Mouse (Mus musculus): ENCODE results near the gene Thap11. TPM values are rescaled to one million over a fixed set of nuclear protein-coding genes. Genes with fewer than 3 reads are reported as not detected.
A peak's percentile ranks its signal among the peaks of the same experiment; 100 is the strongest.

Gene Thap11
- polyA plus RNA-seq, 1 experiment = 75.3 TPM

DNA sequence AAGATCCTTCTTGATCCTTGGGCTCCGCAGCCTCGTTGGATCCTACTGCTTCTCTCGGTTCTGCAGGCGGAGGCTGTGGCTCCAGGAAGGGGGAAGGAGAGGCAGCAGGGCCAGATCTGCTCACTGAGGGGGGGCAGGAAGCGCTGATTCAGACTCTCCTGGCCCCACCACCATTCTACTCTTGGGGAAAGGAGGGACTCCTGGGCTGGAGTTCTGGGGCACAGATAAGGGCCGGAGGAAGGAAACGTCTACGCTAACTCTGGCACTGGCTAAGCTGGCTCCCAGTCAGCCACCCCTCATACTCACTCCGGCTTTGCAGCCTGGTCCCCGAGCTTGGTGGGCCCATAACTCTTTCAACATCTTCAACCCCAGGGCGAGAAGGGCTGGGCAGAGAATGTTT lies 8.3 kb upstream of the Thap11 start:
- H3K4me3 ChIP-seq (ENCODE audit: control insufficient read depth, insufficient read depth, low read length) = no peak overlapping the region
- no peak for TF ChIP-seq CTCF (IDR thresholded peaks at IDR 0.05; ENCODE audit: borderline replicate concordance, control insufficient read depth, extremely low read depth, insufficient read depth, low read length, poor library complexity)
- no peak for TF ChIP-seq POLR2A (IDR thresholded peaks at IDR 0.05; ENCODE audit: control insufficient read depth, extremely low read depth, insufficient read depth, low read length, poor library complexity)
- H3K36me3 ChIP-seq (ENCODE audit: control insufficient read depth, insufficient read depth, low read length) = peaks cover 35% of the 10 kb centered on the region
- no peak for DNase-seq
- WGBS = 95% methylated on average over 11 of the region's 11 CpGs
- H3K27ac ChIP-seq (ENCODE audit: control insufficient read depth, insufficient read depth, low read length) = no peak overlapping the region
- no peaks in the 10 kb centered on the region for H3K27me3 ChIP-seq (ENCODE audit: control insufficient read depth, insufficient read depth, low read length)
- H3K4me1 ChIP-seq (replicated peaks; ENCODE audit: control insufficient read depth, insufficient read depth, low read length) = peaks cover 7% of the 10 kb centered on the region

GRCm38 (mm10) chr8:105850014-105850413 lies 4.9 kb upstream of the Thap11 start:
- Histone ChIP-seq H3K4me3 (ENCODE audit: control insufficient read depth, insufficient read depth, low read length) (no peak overlapping the region), H3K4me1 (replicated peaks; ENCODE audit: control insufficient read depth, insufficient read depth, low read length) (peaks cover 7% of the 10 kb centered on the region), H3K36me3 (ENCODE audit: control insufficient read depth, insufficient read depth, low read length) (peaks cover 22% of the 10 kb centered on the region), H3K27ac (ENCODE audit: control insufficient read depth, insufficient read depth, low read length) (no peak overlapping the region), H3K27me3 (ENCODE audit: control insufficient read depth, insufficient read depth, low read length) (no peaks in the 10 kb centered on the region)
- WGBS = 93% methylated on average over 4 of the region's 4 CpGs
- DNase-seq = no peak
- TF ChIP-seq CTCF (IDR thresholded peaks at IDR 0.05; ENCODE audit: borderline replicate concordance, control insufficient read depth, extremely low read depth, insufficient read depth, low read length, poor library complexity) = no peak
- TF ChIP-seq POLR2A (IDR thresholded peaks at IDR 0.05; ENCODE audit: control insufficient read depth, extremely low read depth, insufficient read depth, low read length, poor library complexity) = no peak

- WGBS = 89% methylated on average over 7 of the region's 7 CpGs
- TF ChIP-seq POLR2A (IDR thresholded peaks at IDR 0.05; ENCODE audit: control insufficient read depth, extremely low read depth, insufficient read depth, low read length, poor library complexity) = no peak
- no peak for TF ChIP-seq CTCF (IDR thresholded peaks at IDR 0.05; ENCODE audit: borderline replicate concordance, control insufficient read depth, extremely low read depth, insufficient read depth, low read length, poor library complexity)
- H3K27me3 ChIP-seq (ENCODE audit: control insufficient read depth, insufficient read depth, low read length) = no peaks in the 10 kb centered on the region
- H3K4me3 ChIP-seq (ENCODE audit: control insufficient read depth, insufficient read depth, low read length) = no peak overlapping the region
- peaks cover 18% of the 10 kb centered on the region for H3K36me3 ChIP-seq (ENCODE audit: control insufficient read depth, insufficient read depth, low read length)
- H3K27ac ChIP-seq (ENCODE audit: control insufficient read depth, insufficient read depth, low read length) = no peak overlapping the region
- H3K4me1 ChIP-seq (replicated peaks; ENCODE audit: control insufficient read depth, insufficient read depth, low read length) = peaks cover 7% of the 10 kb centered on the region
- DNase-seq = no peak
Measured at GRCm38 (mm10) chr8:105850611-105851010, 4.3 kb upstream of the Thap11 start.

DNA sequence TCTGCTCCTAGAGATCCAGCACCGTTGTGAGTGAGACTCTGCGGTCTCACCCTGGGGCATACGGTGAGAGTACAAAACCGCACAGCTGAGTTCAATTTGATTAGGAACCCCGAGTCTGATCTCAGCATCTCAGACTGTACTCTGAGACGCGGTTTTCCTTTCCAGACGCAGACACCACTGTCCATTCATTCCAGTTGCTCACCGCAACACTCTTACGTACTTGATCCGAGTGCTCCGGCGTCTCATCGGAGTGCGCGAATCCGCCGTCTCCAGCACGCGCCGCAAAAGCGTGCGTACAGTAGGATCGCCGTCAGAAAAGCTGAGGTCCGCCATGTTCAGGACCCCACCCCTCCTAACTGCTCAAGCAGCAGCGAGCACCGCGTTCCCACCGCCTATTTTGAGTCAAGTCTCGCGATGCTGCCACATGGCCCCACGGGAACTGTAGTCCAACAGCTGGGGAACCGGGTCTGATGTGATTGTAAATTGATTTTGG lies 3.2 kb upstream of the Thap11 start:
- TF ChIP-seq CTCF (IDR thresholded peaks at IDR 0.05; ENCODE audit: borderline replicate concordance, control insufficient read depth, extremely low read depth, insufficient read depth, low read length, poor library complexity) = no peak
- peak; percentile 94 for TF ChIP-seq POLR2A (IDR thresholded peaks at IDR 0.05; ENCODE audit: control insufficient read depth, extremely low read depth, insufficient read depth, low read length, poor library complexity)
- WGBS = under 1% methylated on average over 34 of the region's 34 CpGs
- Histone ChIP-seq H3K36me3 (ENCODE audit: control insufficient read depth, insufficient read depth, low read length) (peaks cover 11% of the 10 kb centered on the region), H3K4me3 (ENCODE audit: control insufficient read depth, insufficient read depth, low read length) (peak overlapping the region; percentile 59), H3K27ac (ENCODE audit: control insufficient read depth, insufficient read depth, low read length) (peak overlapping the region; percentile 1; the same call in 1 of the 2 replicates), H3K4me1 (replicated peaks; ENCODE audit: control insufficient read depth, insufficient read depth, low read length) (peaks cover 18% of the 10 kb centered on the region), H3K27me3 (ENCODE audit: control insufficient read depth, insufficient read depth, low read length) (no peaks in the 10 kb centered on the region)
- DNase-seq = peak; percentile 93

DNA sequence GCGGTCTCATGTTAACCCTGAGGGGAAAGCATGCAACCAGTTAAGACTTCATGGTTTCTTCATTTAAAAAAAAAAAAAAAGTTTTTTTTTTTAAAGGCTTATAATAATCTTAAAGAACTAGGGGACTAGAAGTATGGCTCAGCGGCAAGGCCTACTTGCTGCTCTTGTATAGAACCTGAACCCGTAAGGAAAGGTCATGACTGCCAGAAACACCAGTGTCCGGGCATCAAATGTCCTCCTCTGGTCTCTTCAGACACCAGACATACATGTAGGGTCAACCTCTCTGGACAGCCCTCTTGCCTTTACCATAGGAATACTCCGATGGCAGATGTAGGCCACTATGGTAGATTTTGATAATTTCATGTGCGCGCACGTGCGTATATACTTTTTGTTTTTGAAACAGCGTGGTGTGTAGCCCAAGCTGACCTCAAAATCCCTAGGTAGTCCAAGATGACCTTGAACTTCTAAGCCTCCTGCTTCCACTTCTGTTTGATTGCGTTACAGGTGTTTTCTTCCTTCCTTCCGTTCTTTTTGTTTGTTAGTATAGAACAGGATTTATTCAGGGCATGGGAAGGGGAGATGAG lies 2.7 kb upstream of the Thap11 start:
- TF ChIP-seq CTCF (IDR thresholded peaks at IDR 0.05; ENCODE audit: borderline replicate concordance, control insufficient read depth, extremely low read depth, insufficient read depth, low read length, poor library complexity) = no peak
- TF ChIP-seq POLR2A (IDR thresholded peaks at IDR 0.05; ENCODE audit: control insufficient read depth, extremely low read depth, insufficient read depth, low read length, poor library complexity) = no peak
- peak; percentile 16 for DNase-seq
- no peak overlapping the region for H3K4me3 ChIP-seq (ENCODE audit: control insufficient read depth, insufficient read depth, low read length)
- peaks cover 7% of the 10 kb centered on the region for H3K36me3 ChIP-seq (ENCODE audit: control insufficient read depth, insufficient read depth, low read length)
- H3K4me1 ChIP-seq (replicated peaks; ENCODE audit: control insufficient read depth, insufficient read depth, low read length) = peaks cover 18% of the 10 kb centered on the region
- no peaks in the 10 kb centered on the region for H3K27me3 ChIP-seq (ENCODE audit: control insufficient read depth, insufficient read depth, low read length)
- WGBS = 86% methylated on average over 12 of the region's 12 CpGs
- H3K27ac ChIP-seq (ENCODE audit: control insufficient read depth, insufficient read depth, low read length) = no peak overlapping the region

- peaks cover 18% of the 10 kb centered on the region for H3K4me1 ChIP-seq (replicated peaks; ENCODE audit: control insufficient read depth, insufficient read depth, low read length)
- H3K27ac ChIP-seq (ENCODE audit: control insufficient read depth, insufficient read depth, low read length) = no peak within 1 kb of the TSS
- H3K4me3 ChIP-seq (ENCODE audit: control insufficient read depth, insufficient read depth, low read length) = no peak within 1 kb of the TSS
- H3K36me3 ChIP-seq (ENCODE audit: control insufficient read depth, insufficient read depth, low read length) = peaks cover 5% of the 10 kb centered on the region
- WGBS = 96% methylated on average over 3 of the region's 3 CpGs
- TF ChIP-seq CTCF (IDR thresholded peaks at IDR 0.05; ENCODE audit: borderline replicate concordance, control insufficient read depth, extremely low read depth, insufficient read depth, low read length, poor library complexity) (no peak), POLR2A (IDR thresholded peaks at IDR 0.05; ENCODE audit: control insufficient read depth, extremely low read depth, insufficient read depth, low read length, poor library complexity) (no peak)
- no peak for DNase-seq
- H3K27me3 ChIP-seq (ENCODE audit: control insufficient read depth, insufficient read depth, low read length) = no peaks in the 10 kb centered on the region
Measured at GRCm38 (mm10) chr8:105853178-105853577, 1.8 kb upstream of the Thap11 start, which contains the start of gene Cenpt. TSS of gene Cenpt (minus strand) at chr8:105853278.
